ENCODE assay signal across 26 mouse cellular contexts in the genomic region with DNA sequence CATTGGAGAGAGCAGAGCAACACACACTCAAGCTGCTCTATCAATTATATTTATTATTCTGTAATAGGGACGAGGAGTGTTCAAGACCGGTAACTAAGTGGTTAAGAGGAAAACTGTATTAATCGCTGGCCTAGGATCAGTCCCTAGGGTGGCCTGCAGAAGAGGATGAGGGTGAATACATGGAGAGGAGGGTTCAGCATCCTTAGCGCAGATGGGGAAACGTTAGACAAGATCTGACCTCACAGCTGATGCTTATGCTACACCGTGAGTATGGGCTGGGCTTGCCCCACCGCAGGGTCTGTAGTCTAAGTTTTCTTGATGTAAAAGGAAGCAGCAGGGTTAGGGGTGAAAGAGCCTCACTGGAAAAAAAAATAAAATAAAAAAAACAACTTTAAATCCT.
A peak's percentile ranks its signal among the peaks of the same experiment; 100 is the strongest.
DNase-seq lines count a peak whose midpoint lies in the region; ATAC-seq and TF ChIP-seq lines count a peak whose summit lies in the region.
"Had no signal": no experiment of that assay in that cellular context is flagged by ENCODE, and none has a peak within 500 bp of the region (broad histone marks: within the 10 kb centered on the region; RNA-seq: fewer than 3 reads in every experiment).

No protein-coding gene starts in this region.

- H3K4me2 ChIP-seq in forebrain, embryonic 15.5 days (replicated peaks): no peak overlapping the region
- no peak overlapping the region for H3K4me2 ChIP-seq in forebrain, postnatal 0 days (ENCODE audit: low read depth)
- H3K4me2 ChIP-seq in hindbrain, embryonic 13.5 days: no peak overlapping the region
- no peak overlapping the region for H3K4me2 ChIP-seq in midbrain, embryonic 12.5 days (replicated peaks)
- peak overlapping the region; percentile 0; the same call in 1 of the 2 replicates for H3K4me2 ChIP-seq in neural tube, embryonic 14.5 days (ENCODE audit: low read depth, low read length)
- H3K4me2 ChIP-seq in intestine, postnatal 0 days (replicated peaks; ENCODE audit: low read depth): no peak overlapping the region
- H3K4me2 ChIP-seq: heart, embryonic 12.5 days; liver, embryonic 15.5 days; lung, embryonic 15.5 days had no signal

- intact Hi-C loops in gastrocnemius, adult 2 months (cut with DNase I): no loop called here

- no peak overlapping the region for H3K9ac ChIP-seq in forebrain, embryonic 15.5 days (replicated peaks)
- H3K9ac ChIP-seq in forebrain, postnatal 0 days: no peak overlapping the region
- 0 out of 2 replicates have a peak overlapping the region, but pooled peaks have one; percentile 30 for H3K9ac ChIP-seq in hindbrain, embryonic 13.5 days
- no peak overlapping the region for H3K9ac ChIP-seq in midbrain, embryonic 12.5 days (replicated peaks)
- H3K9ac ChIP-seq in neural tube, embryonic 14.5 days (replicated peaks; ENCODE audit: low read depth, low read length): no peak overlapping the region
- no peak overlapping the region for H3K9ac ChIP-seq in intestine, postnatal 0 days (ENCODE audit: low read depth, low read length)
- H3K9ac ChIP-seq: heart, embryonic 12.5 days; liver, embryonic 15.5 days; lung, embryonic 15.5 days had no signal

- TF ChIP-seq CTCF in forebrain, postnatal 0 days (IDR thresholded peaks at IDR 0.05; ENCODE audit: low read depth): no peak
- no peak for TF ChIP-seq CTCF in gastrocnemius, adult 2 months (IDR thresholded peaks at IDR 0.05)
- no peak for TF ChIP-seq CTCF in intestine, postnatal 0 days (IDR thresholded peaks at IDR 0.05; ENCODE audit: low read depth)

- WGBS in forebrain, embryonic 15.5 days: 74% methylated on average over 7 of the region's 7 CpGs
- 67% methylated on average over 7 of the region's 7 CpGs for WGBS in forebrain, postnatal 0 days
- 41% methylated on average over 7 of the region's 7 CpGs for WGBS in hindbrain, embryonic 13.5 days
- WGBS in midbrain, embryonic 12.5 days: 64% methylated on average over 7 of the region's 7 CpGs
- 39% methylated on average over 7 of the region's 7 CpGs for WGBS in neural tube, embryonic 14.5 days
- WGBS in intestine, postnatal 0 days: 86% methylated on average over 7 of the region's 7 CpGs

- H3K27me3 ChIP-seq in forebrain, embryonic 15.5 days: no peaks in the 10 kb centered on the region
- H3K27me3 ChIP-seq in forebrain, postnatal 0 days (ENCODE audit: insufficient read depth, low read length): no peaks in the 10 kb centered on the region
- H3K27me3 ChIP-seq in hindbrain, embryonic 13.5 days: no peaks in the 10 kb centered on the region
- no peaks in the 10 kb centered on the region for H3K27me3 ChIP-seq in midbrain, embryonic 12.5 days
- H3K27me3 ChIP-seq in neural tube, embryonic 14.5 days (ENCODE audit: control insufficient read depth, insufficient read depth, low read length): no peaks in the 10 kb centered on the region
- no peaks in the 10 kb centered on the region for H3K27me3 ChIP-seq in intestine, postnatal 0 days (replicated peaks; ENCODE audit: control insufficient read depth, insufficient read depth, low read length)
- H3K27me3 ChIP-seq: heart, embryonic 12.5 days; liver, embryonic 15.5 days; lung, embryonic 15.5 days; megakaryocyte, embryonic 14.5 days had no signal

- ATAC-seq in forebrain, embryonic 15.5 days (replicated peaks): no peak
- ATAC-seq in forebrain, postnatal 0 days: no peak
- ATAC-seq in hindbrain, embryonic 13.5 days (ENCODE audit: low FRiP score): peak; percentile 53; the same call in 1 of the 2 replicates
- peak; percentile 58; the same call in 1 of the 2 replicates for ATAC-seq in midbrain, embryonic 12.5 days (ENCODE audit: low FRiP score, low read depth)
- ATAC-seq in neural tube, embryonic 14.5 days (ENCODE audit: low read depth): 0 out of 2 replicates have a peak, but pooled peaks have one; percentile 31
- no peak for ATAC-seq in intestine, postnatal 0 days

- H3K36me3 ChIP-seq in forebrain, embryonic 15.5 days: no peaks in the 10 kb centered on the region
- H3K36me3 ChIP-seq in forebrain, postnatal 0 days (ENCODE audit: insufficient read depth): no peaks in the 10 kb centered on the region
- H3K36me3 ChIP-seq in hindbrain, embryonic 13.5 days: no peaks in the 10 kb centered on the region
- no peaks in the 10 kb centered on the region for H3K36me3 ChIP-seq in midbrain, embryonic 12.5 days
- H3K36me3 ChIP-seq in neural tube, embryonic 14.5 days (ENCODE audit: control insufficient read depth, insufficient read depth, low read length): no peaks in the 10 kb centered on the region
- no peaks in the 10 kb centered on the region for H3K36me3 ChIP-seq in intestine, postnatal 0 days (ENCODE audit: control insufficient read depth, insufficient read depth)
- H3K36me3 ChIP-seq: embryonic facial prominence, embryonic 10.5 days; heart, embryonic 12.5 days; limb, embryonic 10.5 days; liver, embryonic 15.5 days; lung, embryonic 15.5 days had no signal

- peaks cover 23% of the 10 kb centered on the region for H3K4me1 ChIP-seq in forebrain, embryonic 15.5 days
- H3K4me1 ChIP-seq in forebrain, postnatal 0 days (ENCODE audit: insufficient read depth): 0 out of 2 replicates have a peak, but pooled peaks cover 11% of the 10 kb centered on the region
- peaks cover 26% of the 10 kb centered on the region for H3K4me1 ChIP-seq in hindbrain, embryonic 13.5 days (replicated peaks)
- peaks cover 31% of the 10 kb centered on the region for H3K4me1 ChIP-seq in midbrain, embryonic 12.5 days
- peaks cover 15% of the 10 kb centered on the region for H3K4me1 ChIP-seq in neural tube, embryonic 14.5 days (ENCODE audit: control insufficient read depth, insufficient read depth, low read length)
- H3K4me1 ChIP-seq in intestine, postnatal 0 days (replicated peaks; ENCODE audit: control insufficient read depth, insufficient read depth, low read length): no peaks in the 10 kb centered on the region
- H3K4me1 ChIP-seq: limb, embryonic 10.5 days had no signal

- no peaks in the 10 kb centered on the region for H3K9me3 ChIP-seq in forebrain, embryonic 15.5 days
- no peaks in the 10 kb centered on the region for H3K9me3 ChIP-seq in forebrain, postnatal 0 days (ENCODE audit: low read length)
- no peaks in the 10 kb centered on the region for H3K9me3 ChIP-seq in hindbrain, embryonic 13.5 days
- H3K9me3 ChIP-seq in midbrain, embryonic 12.5 days: no peaks in the 10 kb centered on the region
- no peaks in the 10 kb centered on the region for H3K9me3 ChIP-seq in neural tube, embryonic 14.5 days (ENCODE audit: control insufficient read depth, low read length)
- no peaks in the 10 kb centered on the region for H3K9me3 ChIP-seq in intestine, postnatal 0 days (ENCODE audit: control insufficient read depth)
- H3K9me3 ChIP-seq: embryonic facial prominence, embryonic 10.5 days; heart, embryonic 12.5 days; limb, embryonic 10.5 days; liver, embryonic 15.5 days; lung, embryonic 15.5 days; megakaryocyte, embryonic 14.5 days had no signal

- 0 out of 2 replicates have a peak overlapping the region, but pooled peaks have one; percentile 28 for H3K27ac ChIP-seq in forebrain, embryonic 15.5 days (replicated peaks)
- H3K27ac ChIP-seq in forebrain, postnatal 0 days (ENCODE audit: low read depth, low read length): no peak overlapping the region
- peak overlapping the region; percentile 82 for H3K27ac ChIP-seq in hindbrain, embryonic 13.5 days
- H3K27ac ChIP-seq in midbrain, embryonic 12.5 days (replicated peaks): peak overlapping the region; percentile 80
- peak overlapping the region; percentile 34; the same call in 1 of the 2 replicates for H3K27ac ChIP-seq in neural tube, embryonic 14.5 days (ENCODE audit: low read depth, low read length)
- no peak overlapping the region for H3K27ac ChIP-seq in gastrocnemius, adult 2 months
- no peak overlapping the region for H3K27ac ChIP-seq in intestine, postnatal 0 days (ENCODE audit: low read depth, low read length)
- H3K27ac ChIP-seq: embryonic facial prominence, embryonic 10.5 days; left cerebral cortex, adult 2 months; limb, embryonic 10.5 days; liver, embryonic 15.5 days; lung, embryonic 15.5 days had no signal

- H3K4me3 ChIP-seq in forebrain, embryonic 15.5 days: no peak overlapping the region
- H3K4me3 ChIP-seq in forebrain, postnatal 0 days (ENCODE audit: low read depth, low read length): no peak overlapping the region
- no peak overlapping the region for H3K4me3 ChIP-seq in hindbrain, embryonic 13.5 days
- H3K4me3 ChIP-seq in midbrain, embryonic 12.5 days: no peak overlapping the region
- no peak overlapping the region for H3K4me3 ChIP-seq in neural tube, embryonic 14.5 days (ENCODE audit: low read depth, low read length)
- no peak overlapping the region for H3K4me3 ChIP-seq in gastrocnemius, adult 2 months
- no peak overlapping the region for H3K4me3 ChIP-seq in intestine, postnatal 0 days (ENCODE audit: low read depth, low read length)
- H3K4me3 ChIP-seq: embryonic facial prominence, embryonic 10.5 days; heart, embryonic 12.5 days; left cerebral cortex, adult 2 months; limb, embryonic 10.5 days; liver, embryonic 15.5 days; lung, embryonic 15.5 days; megakaryocyte, embryonic 14.5 days had no signal

- DNase-seq in forebrain, postnatal 0 days: no peak
- DNase-seq in gastrocnemius, adult 2 months: no peak
- DNase-seq: adrenal gland, postnatal 36 days; cerebellum, postnatal 10 days; gastrocnemius, postnatal 25 days; heart, adult 18-20 months; heart, postnatal 10 days; kidney, adult 11 months; kidney, postnatal 4 days; liver; lung, postnatal 36 days; right cerebral cortex, postnatal 14 days; spleen, adult 18-20 months; thymus, postnatal 14 days had no signal

Comparison
In these comparisons a context has a peak if more than half of its experiments do, and no peak if none do; other contexts are left out.
1. H3K27ac ChIP-seq: peak in forebrain, embryonic 15.5 days (single experiment), hindbrain, embryonic 13.5 days (single experiment), midbrain, embryonic 12.5 days (single experiment) and neural tube, embryonic 14.5 days (single experiment); none in forebrain, postnatal 0 days (single experiment), gastrocnemius, adult 2 months (single experiment) and intestine, postnatal 0 days (single experiment).
2. ATAC-seq: peak in hindbrain, embryonic 13.5 days (single experiment), midbrain, embryonic 12.5 days (single experiment) and neural tube, embryonic 14.5 days (single experiment); none in forebrain, embryonic 15.5 days (single experiment), forebrain, postnatal 0 days (single experiment) and intestine, postnatal 0 days (single experiment).